Mouse (Mus musculus): ENCODE results near the gene Rnf217. TPM values are rescaled to one million over a fixed set of nuclear protein-coding genes. Genes with fewer than 3 reads are reported as not detected.

Gene Rnf217
- polyA plus RNA-seq (2016; fragmentation: Nextera tagmentation; extraction: Ambion mirVana), result 1.5 and 1.6 TPM in 2 replicates

GRCm38 (mm10) chr10:31609066-31609961, at the start of gene Rnf217:
Rnf217 (minus strand) TSS chr10:31609184.
- under 1% methylated on average over 82 of the region's 106 CpGs for WGBS
- H3K9ac ChIP-seq (replicated peaks), result peak within 1 kb of the TSS; percentile 96
- H3K4me3 ChIP-seq, result peak within 1 kb of the TSS; percentile 89
- H3K27ac ChIP-seq (replicated peaks), result peak within 1 kb of the TSS; percentile 79
- H3K4me1 ChIP-seq, result peaks cover 28% of the 10 kb centered on the region
- H3K9me3 ChIP-seq, result no peaks in the 10 kb centered on the region
- peak within 1 kb of the TSS; percentile 82 for H3K4me2 ChIP-seq (replicated peaks)
- H3K36me3 ChIP-seq, result no peaks in the 10 kb centered on the region
- H3K27me3 ChIP-seq, result peaks cover 5% of the 10 kb centered on the region; the same call in 1 of the 2 replicates
- peak; percentile 83 for ATAC-seq (ENCODE audit: low FRiP score, low read depth)

- Histone ChIP-seq H3K4me1 (no peaks in the 10 kb centered on the region), H3K36me3 (no peaks in the 10 kb centered on the region), H3K9me3 (no peaks in the 10 kb centered on the region), H3K27me3 (no peaks in the 10 kb centered on the region), H3K4me3 (no peak overlapping the region), H3K9ac (replicated peaks) (no peak overlapping the region), H3K27ac (replicated peaks) (no peak overlapping the region), H3K4me2 (replicated peaks) (no peak overlapping the region)
- ATAC-seq (ENCODE audit: low FRiP score, low read depth), result no peak
- WGBS, result 82% methylated on average over 3 of the region's 3 CpGs
These were observed 38.3 kb upstream of the Rnf217 start for GRCm38 (mm10) chr10:31647270-31647669.

- H3K36me3 ChIP-seq, result no peaks in the 10 kb centered on the region
- H3K9ac ChIP-seq (replicated peaks), result no peak overlapping the region
- no peaks in the 10 kb centered on the region for H3K4me1 ChIP-seq
- no peaks in the 10 kb centered on the region for H3K9me3 ChIP-seq
- H3K4me3 ChIP-seq, result no peak overlapping the region
- 26% methylated on average over 1 of the region's 1 CpGs for WGBS
- no peak overlapping the region for H3K4me2 ChIP-seq (replicated peaks)
- H3K27me3 ChIP-seq, result no peaks in the 10 kb centered on the region
- no peak overlapping the region for H3K27ac ChIP-seq (replicated peaks)
- ATAC-seq (ENCODE audit: low FRiP score, low read depth), result 0 out of 2 replicates have a peak, but pooled peaks have one; percentile 63
These were observed 37.1 kb upstream of the Rnf217 start for GRCm38 (mm10) chr10:31646083-31646482.

GRCm38 (mm10) chr10:31635098-31635497, 26.1 kb upstream of the Rnf217 start:
- no peaks in the 10 kb centered on the region for H3K27me3 ChIP-seq
- no peak overlapping the region for H3K4me2 ChIP-seq (replicated peaks)
- no peaks in the 10 kb centered on the region for H3K36me3 ChIP-seq
- ATAC-seq (ENCODE audit: low FRiP score, low read depth), result no peak
- H3K4me3 ChIP-seq, result no peak overlapping the region
- H3K4me1 ChIP-seq, result no peaks in the 10 kb centered on the region
- no peak overlapping the region for H3K27ac ChIP-seq (replicated peaks)
- no peak overlapping the region for H3K9ac ChIP-seq (replicated peaks)
- no peaks in the 10 kb centered on the region for H3K9me3 ChIP-seq
- 87% methylated on average over 3 of the region's 3 CpGs for WGBS

GRCm38 (mm10) chr10:31632005-31632404, 23.0 kb upstream of the Rnf217 start:
- no peak overlapping the region for H3K27ac ChIP-seq (replicated peaks)
- no peak for ATAC-seq (ENCODE audit: low FRiP score, low read depth)
- 81% methylated on average over 1 of the region's 1 CpGs for WGBS
- no peak overlapping the region for H3K9ac ChIP-seq (replicated peaks)
- H3K36me3 ChIP-seq, result no peaks in the 10 kb centered on the region
- H3K4me1 ChIP-seq, result no peaks in the 10 kb centered on the region
- no peak overlapping the region for H3K4me2 ChIP-seq (replicated peaks)
- no peaks in the 10 kb centered on the region for H3K27me3 ChIP-seq
- no peaks in the 10 kb centered on the region for H3K9me3 ChIP-seq
- no peak overlapping the region for H3K4me3 ChIP-seq

GRCm38 (mm10) chr10:31615355-31615754, 6.4 kb upstream of the Rnf217 start:
- Histone ChIP-seq H3K9me3 (no peaks in the 10 kb centered on the region), H3K27ac (replicated peaks) (no peak overlapping the region), H3K4me2 (replicated peaks) (no peak overlapping the region), H3K36me3 (no peaks in the 10 kb centered on the region), H3K9ac (replicated peaks) (no peak overlapping the region), H3K27me3 (peaks cover 5% of the 10 kb centered on the region; the same call in 1 of the 2 replicates), H3K4me1 (no peaks in the 10 kb centered on the region), H3K4me3 (no peak overlapping the region)
- no peak for ATAC-seq (ENCODE audit: low FRiP score, low read depth)
- WGBS, result 39% methylated on average over 2 of the region's 2 CpGs

GRCm38 (mm10) chr10:31614111-31614510, 5.1 kb upstream of the Rnf217 start:
- WGBS, result 88% methylated on average over 1 of the region's 1 CpGs
- H3K27me3 ChIP-seq, result peaks cover 5% of the 10 kb centered on the region; the same call in 1 of the 2 replicates
- H3K36me3 ChIP-seq, result no peaks in the 10 kb centered on the region
- no peak overlapping the region for H3K4me2 ChIP-seq (replicated peaks)
- 0 out of 2 replicates have a peak, but pooled peaks cover 4% of the 10 kb centered on the region for H3K4me1 ChIP-seq
- H3K9ac ChIP-seq (replicated peaks), result no peak overlapping the region
- H3K27ac ChIP-seq (replicated peaks), result no peak overlapping the region
- ATAC-seq (ENCODE audit: low FRiP score, low read depth), result no peak
- H3K4me3 ChIP-seq, result no peak overlapping the region
- H3K9me3 ChIP-seq, result no peaks in the 10 kb centered on the region

- ATAC-seq (ENCODE audit: low FRiP score, low read depth), result peak; percentile 64
- Histone ChIP-seq H3K9ac (replicated peaks) (peak overlapping the region; percentile 96), H3K36me3 (no peaks in the 10 kb centered on the region), H3K27ac (replicated peaks) (peak overlapping the region; percentile 79), H3K4me1 (peaks cover 28% of the 10 kb centered on the region), H3K27me3 (peaks cover 5% of the 10 kb centered on the region; the same call in 1 of the 2 replicates), H3K4me3 (peak overlapping the region; percentile 89), H3K4me2 (replicated peaks) (peak overlapping the region; percentile 82), H3K9me3 (no peaks in the 10 kb centered on the region)
- WGBS, result 1% methylated on average over 59 of the region's 60 CpGs
These were observed 431 bp downstream of the Rnf217 start for GRCm38 (mm10) chr10:31608441-31609065.

- H3K36me3 ChIP-seq, result no peaks in the 10 kb centered on the region
- H3K9ac ChIP-seq (replicated peaks), result peak overlapping the region; percentile 96; the same call in 1 of the 2 replicates
- 22% methylated on average over 11 of the region's 11 CpGs for WGBS
- no peaks in the 10 kb centered on the region for H3K9me3 ChIP-seq
- peak overlapping the region; percentile 89 for H3K4me3 ChIP-seq
- ATAC-seq (ENCODE audit: low FRiP score, low read depth), result no peak
- H3K27ac ChIP-seq (replicated peaks), result no peak overlapping the region
- peak overlapping the region; percentile 82 for H3K4me2 ChIP-seq (replicated peaks)
- H3K4me1 ChIP-seq, result peaks cover 28% of the 10 kb centered on the region
- peaks cover 5% of the 10 kb centered on the region; the same call in 1 of the 2 replicates for H3K27me3 ChIP-seq
These were observed 1.8 kb downstream of the Rnf217 start for GRCm38 (mm10) chr10:31606981-31607867.

- 98% methylated on average over 4 of the region's 4 CpGs for WGBS
- H3K4me3 ChIP-seq, result no peak overlapping the region
- no peak for ATAC-seq (ENCODE audit: low FRiP score, low read depth)
- H3K27ac ChIP-seq (replicated peaks), result no peak overlapping the region
- H3K27me3 ChIP-seq, result no peaks in the 10 kb centered on the region
- no peak overlapping the region for H3K9ac ChIP-seq (replicated peaks)
- no peaks in the 10 kb centered on the region for H3K36me3 ChIP-seq
- peaks cover 24% of the 10 kb centered on the region for H3K4me1 ChIP-seq
- no peak overlapping the region for H3K4me2 ChIP-seq (replicated peaks)
- H3K9me3 ChIP-seq, result no peaks in the 10 kb centered on the region
These were observed 5.1 kb downstream of the Rnf217 start for GRCm38 (mm10) chr10:31603855-31604254.

GRCm38 (mm10) chr10:31600116-31600515, 8.9 kb downstream of the Rnf217 start:
- Histone ChIP-seq H3K27ac (replicated peaks) (no peak overlapping the region), H3K9ac (replicated peaks) (no peak overlapping the region), H3K27me3 (no peaks in the 10 kb centered on the region), H3K4me1 (no peaks in the 10 kb centered on the region), H3K36me3 (no peaks in the 10 kb centered on the region), H3K4me2 (replicated peaks) (no peak overlapping the region), H3K9me3 (no peaks in the 10 kb centered on the region), H3K4me3 (no peak overlapping the region)
- WGBS, result 90% methylated on average over 6 of the region's 6 CpGs
- no peak for ATAC-seq (ENCODE audit: low FRiP score, low read depth)
